Mouse (Mus musculus): ENCODE results near the gene Bace1. TPM values are rescaled to one million over a fixed set of nuclear protein-coding genes. Genes with fewer than 3 reads are reported as not detected.

Gene Bace1
- polyA plus RNA-seq, 1 experiment from 2014 or later = 31.1 TPM

DNA sequence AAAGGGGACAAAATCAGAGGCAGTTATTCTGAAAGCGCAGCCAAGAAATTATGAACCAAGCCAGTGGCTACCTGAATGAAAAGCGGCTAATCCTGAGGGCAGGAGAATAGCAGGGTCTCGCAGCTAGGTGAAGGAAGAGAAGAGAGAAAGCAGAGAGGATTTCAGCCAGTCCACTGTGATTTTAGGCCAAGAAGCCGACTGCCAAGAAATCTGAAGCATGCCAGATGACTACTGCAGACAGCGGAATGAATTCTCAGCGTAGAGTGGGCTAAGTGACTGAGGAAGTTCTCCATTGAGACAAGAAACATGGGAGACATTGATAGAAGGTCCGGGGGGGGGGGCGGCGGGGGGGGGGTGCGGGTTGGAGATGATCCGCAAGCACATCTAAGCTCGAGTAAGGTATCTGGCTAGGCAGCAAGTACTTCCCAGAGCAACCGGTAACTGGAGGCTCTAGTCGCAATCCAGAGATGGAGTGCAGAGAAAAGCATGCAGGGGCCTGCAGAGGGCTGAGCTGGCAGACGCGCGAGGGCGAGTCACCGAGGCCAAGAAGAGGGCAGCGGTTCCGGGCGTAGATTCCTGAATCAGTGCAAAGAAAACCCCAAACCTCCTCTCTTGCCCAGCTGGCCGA, 10.6 kb upstream of the Bace1 start:
- peak overlapping the region; percentile 66 for H3K4me2 ChIP-seq (replicated peaks; ENCODE audit: low read depth, low read length)
- DNase-seq (ENCODE audit: low spot score) = peak; percentile 15
- H3K4me1 ChIP-seq (replicated peaks; ENCODE audit: control insufficient read depth, insufficient read depth, low read length) = 0 out of 2 replicates have a peak, but pooled peaks cover 2% of the 10 kb centered on the region
- ATAC-seq (ENCODE audit: low FRiP score) = peak; percentile 62
- no peaks in the 10 kb centered on the region for H3K9me3 ChIP-seq (ENCODE audit: control insufficient read depth, low read length)
- H3K36me3 ChIP-seq (ENCODE audit: control insufficient read depth, insufficient read depth, low read length) = no peaks in the 10 kb centered on the region
- WGBS = 7% methylated on average over 23 of the region's 23 CpGs
- peak overlapping the region; percentile 73 for H3K9ac ChIP-seq (ENCODE audit: low read depth, low read length)
- H3K27ac ChIP-seq (ENCODE audit: low read depth, low read length) = peak overlapping the region; percentile 42; the same call in 1 of the 2 replicates
- H3K27me3 ChIP-seq (ENCODE audit: control insufficient read depth, insufficient read depth, low read length) = no peaks in the 10 kb centered on the region
- peak overlapping the region; percentile 79 for H3K4me3 ChIP-seq (ENCODE audit: low read depth, low read length)

DNA sequence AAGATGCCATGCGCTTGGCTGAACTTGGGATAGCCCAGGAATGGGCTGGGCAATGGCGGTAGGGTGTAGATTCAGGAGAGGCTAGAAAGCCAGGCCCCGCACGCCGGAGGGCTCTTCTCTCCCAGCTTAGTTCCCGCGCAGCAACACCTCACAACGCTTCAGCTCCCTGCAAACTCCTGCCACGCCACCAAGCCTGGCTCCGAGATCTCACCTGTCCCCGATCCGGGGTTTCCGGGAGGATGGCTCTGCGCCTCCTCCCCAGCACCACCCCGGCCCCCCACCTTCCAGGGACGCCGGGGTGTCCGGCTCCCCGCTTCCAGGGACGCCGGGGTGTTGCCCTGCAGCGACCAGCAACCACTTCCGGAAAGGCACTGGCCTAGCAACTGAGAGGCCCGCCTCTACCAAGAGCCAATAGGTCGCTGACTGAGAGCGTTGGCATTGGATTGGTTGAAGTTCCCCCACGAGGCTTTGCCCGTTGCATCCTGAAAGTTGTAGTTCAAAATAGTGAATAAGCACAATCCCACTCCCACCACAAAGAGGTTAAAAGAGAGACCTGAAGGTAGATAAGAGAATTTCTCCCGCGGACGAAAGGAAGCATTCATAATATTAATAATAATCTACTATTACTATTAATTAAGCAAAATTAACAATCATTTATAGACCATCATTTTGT, 10.0 kb upstream of the Bace1 start, which contains the start of gene Cep164:
Gene Cep164, minus strand, starts transcription at position 401 of the 673 bp plus-strand sequence.
- ATAC-seq (ENCODE audit: low FRiP score) (peak; percentile 97), DNase-seq (ENCODE audit: low spot score) (peak; percentile 86)
- H3K4me3 ChIP-seq (ENCODE audit: low read depth, low read length) = peak within 1 kb of the TSS; percentile 79
- H3K4me2 ChIP-seq (replicated peaks; ENCODE audit: low read depth, low read length) = peak within 1 kb of the TSS; percentile 66
- H3K9me3 ChIP-seq (ENCODE audit: control insufficient read depth, low read length) = no peaks in the 10 kb centered on the region
- WGBS = under 1% methylated on average over 31 of the region's 31 CpGs
- no peaks in the 10 kb centered on the region for H3K36me3 ChIP-seq (ENCODE audit: control insufficient read depth, insufficient read depth, low read length)
- peak within 1 kb of the TSS; percentile 42; the same call in 1 of the 2 replicates for H3K27ac ChIP-seq (ENCODE audit: low read depth, low read length)
- H3K9ac ChIP-seq (ENCODE audit: low read depth, low read length) = peak within 1 kb of the TSS; percentile 73
- 0 out of 2 replicates have a peak, but pooled peaks cover 2% of the 10 kb centered on the region for H3K4me1 ChIP-seq (replicated peaks; ENCODE audit: control insufficient read depth, insufficient read depth, low read length)
- no peaks in the 10 kb centered on the region for H3K27me3 ChIP-seq (ENCODE audit: control insufficient read depth, insufficient read depth, low read length)

DNA sequence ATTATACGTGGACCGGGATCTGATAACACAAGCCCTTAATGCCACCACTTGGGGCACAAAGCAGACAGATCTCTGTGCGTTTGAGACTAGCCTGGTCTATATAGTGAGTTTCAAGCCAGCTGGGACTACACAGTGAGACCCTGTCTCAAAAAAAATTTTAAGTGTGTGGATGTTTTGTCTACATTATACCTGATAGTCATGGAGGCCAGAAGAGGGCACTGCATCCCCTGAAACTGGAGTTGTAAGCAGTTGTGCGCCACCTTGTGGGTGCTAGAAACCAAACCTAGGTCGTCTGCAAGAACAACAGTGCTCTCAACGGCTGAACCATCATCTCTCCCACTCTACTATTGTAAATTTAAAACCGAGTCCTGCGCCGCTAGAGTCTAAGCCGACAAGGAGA, 9.3 kb upstream of the Bace1 start:
- no peak overlapping the region for H3K27ac ChIP-seq (ENCODE audit: low read depth, low read length)
- H3K4me3 ChIP-seq (ENCODE audit: low read depth, low read length) = 0 out of 2 replicates have a peak overlapping the region, but pooled peaks have one; percentile 79
- ATAC-seq (ENCODE audit: low FRiP score) = peak; percentile 51; the same call in 1 of the 2 replicates
- H3K4me2 ChIP-seq (replicated peaks; ENCODE audit: low read depth, low read length) = peak overlapping the region; percentile 66
- peak; percentile 88 for DNase-seq (ENCODE audit: low spot score)
- H3K36me3 ChIP-seq (ENCODE audit: control insufficient read depth, insufficient read depth, low read length) = no peaks in the 10 kb centered on the region
- 32% methylated on average over 10 of the region's 10 CpGs for WGBS
- no peaks in the 10 kb centered on the region for H3K9me3 ChIP-seq (ENCODE audit: control insufficient read depth, low read length)
- H3K4me1 ChIP-seq (replicated peaks; ENCODE audit: control insufficient read depth, insufficient read depth, low read length) = 0 out of 2 replicates have a peak, but pooled peaks cover 2% of the 10 kb centered on the region
- H3K9ac ChIP-seq (ENCODE audit: low read depth, low read length) = no peak overlapping the region
- no peaks in the 10 kb centered on the region for H3K27me3 ChIP-seq (ENCODE audit: control insufficient read depth, insufficient read depth, low read length)

DNA sequence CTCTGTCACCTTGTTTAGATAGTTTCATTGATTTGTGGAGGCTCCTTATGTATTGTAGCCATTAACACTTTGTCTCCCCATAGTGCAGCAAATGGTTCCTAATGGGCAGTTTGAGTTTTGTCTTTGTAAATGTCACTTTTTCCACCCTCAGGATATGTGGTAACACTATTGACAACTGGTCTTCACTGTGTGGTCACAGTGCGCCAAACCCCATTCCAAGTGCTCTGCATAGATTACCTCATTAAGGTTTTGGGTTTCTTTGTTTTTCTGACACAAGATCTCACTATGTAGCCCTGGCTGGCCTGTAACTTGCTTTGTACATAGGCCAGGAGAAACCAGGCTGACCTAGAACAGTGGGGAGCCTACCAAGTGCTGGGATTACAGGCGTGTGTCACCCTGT, 5.5 kb upstream of the Bace1 start:
- Histone ChIP-seq H3K36me3 (ENCODE audit: control insufficient read depth, insufficient read depth, low read length) (no peaks in the 10 kb centered on the region), H3K4me1 (replicated peaks; ENCODE audit: control insufficient read depth, insufficient read depth, low read length) (no peaks in the 10 kb centered on the region), H3K4me3 (ENCODE audit: low read depth, low read length) (no peak overlapping the region), H3K27ac (ENCODE audit: low read depth, low read length) (no peak overlapping the region), H3K9me3 (ENCODE audit: control insufficient read depth, low read length) (no peaks in the 10 kb centered on the region), H3K4me2 (replicated peaks; ENCODE audit: low read depth, low read length) (no peak overlapping the region), H3K9ac (ENCODE audit: low read depth, low read length) (no peak overlapping the region), H3K27me3 (ENCODE audit: control insufficient read depth, insufficient read depth, low read length) (no peaks in the 10 kb centered on the region)
- 91% methylated on average over 2 of the region's 2 CpGs for WGBS
- DNase-seq (ENCODE audit: low spot score) (no peak), ATAC-seq (ENCODE audit: low FRiP score) (no peak)

DNA sequence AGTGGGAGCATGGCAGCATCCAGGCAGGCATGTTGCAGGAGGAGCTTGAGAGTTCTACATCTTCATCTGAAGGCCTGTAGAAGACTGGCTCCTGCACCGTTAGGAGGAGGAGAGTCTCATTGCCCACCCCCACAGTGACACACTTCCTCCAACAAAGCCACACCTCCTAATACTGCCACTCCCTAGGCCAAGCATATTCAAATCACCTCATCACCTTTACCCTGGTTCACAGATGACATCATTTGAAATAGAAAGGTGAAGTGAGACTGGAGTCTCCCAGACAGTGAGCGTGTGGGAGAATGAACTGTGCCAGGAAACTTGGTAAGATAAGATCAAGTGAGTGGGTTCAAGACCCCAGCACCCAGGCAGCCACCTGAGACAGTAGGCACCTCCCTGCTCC, 4.9 kb upstream of the Bace1 start:
- no peak overlapping the region for H3K9ac ChIP-seq (ENCODE audit: low read depth, low read length)
- no peaks in the 10 kb centered on the region for H3K4me1 ChIP-seq (replicated peaks; ENCODE audit: control insufficient read depth, insufficient read depth, low read length)
- DNase-seq (ENCODE audit: low spot score) (no peak), ATAC-seq (ENCODE audit: low FRiP score) (no peak)
- no peaks in the 10 kb centered on the region for H3K36me3 ChIP-seq (ENCODE audit: control insufficient read depth, insufficient read depth, low read length)
- no peak overlapping the region for H3K4me3 ChIP-seq (ENCODE audit: low read depth, low read length)
- H3K27ac ChIP-seq (ENCODE audit: low read depth, low read length) = no peak overlapping the region
- H3K9me3 ChIP-seq (ENCODE audit: control insufficient read depth, low read length) = no peaks in the 10 kb centered on the region
- WGBS = 74% methylated on average over 2 of the region's 2 CpGs
- H3K27me3 ChIP-seq (ENCODE audit: control insufficient read depth, insufficient read depth, low read length) = no peaks in the 10 kb centered on the region
- no peak overlapping the region for H3K4me2 ChIP-seq (replicated peaks; ENCODE audit: low read depth, low read length)

DNA sequence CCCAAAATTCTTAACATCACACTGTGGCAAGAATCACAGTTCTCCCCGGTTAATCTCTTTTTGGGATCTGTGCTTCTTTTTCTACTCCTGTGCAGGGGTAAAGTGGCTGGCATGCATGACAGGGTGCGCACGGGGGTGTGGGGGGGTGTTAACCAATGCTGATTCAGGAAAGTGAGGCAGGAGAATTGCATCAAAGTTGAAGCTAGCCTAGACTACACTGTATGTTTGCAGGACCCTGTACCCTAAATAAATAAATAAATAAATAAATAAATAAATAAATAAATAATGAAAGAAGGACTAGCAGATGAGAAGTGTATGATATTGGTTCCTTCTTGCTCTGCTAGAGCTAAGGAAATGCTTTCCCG, 329 bp upstream of the Bace1 start:
- Histone ChIP-seq H3K4me2 (replicated peaks; ENCODE audit: low read depth, low read length) (no peak overlapping the region; the same call in 1 of the 2 replicates), H3K9ac (ENCODE audit: low read depth, low read length) (no peak overlapping the region; the same call in 1 of the 2 replicates), H3K9me3 (ENCODE audit: control insufficient read depth, low read length) (no peaks in the 10 kb centered on the region), H3K4me3 (ENCODE audit: low read depth, low read length) (no peak overlapping the region), H3K27ac (ENCODE audit: low read depth, low read length) (no peak overlapping the region), H3K4me1 (replicated peaks; ENCODE audit: control insufficient read depth, insufficient read depth, low read length) (peaks cover 3% of the 10 kb centered on the region; the same call in 1 of the 2 replicates), H3K27me3 (ENCODE audit: control insufficient read depth, insufficient read depth, low read length) (no peaks in the 10 kb centered on the region), H3K36me3 (ENCODE audit: control insufficient read depth, insufficient read depth, low read length) (no peaks in the 10 kb centered on the region)
- no peak for DNase-seq (ENCODE audit: low spot score)
- ATAC-seq (ENCODE audit: low FRiP score) = peak; percentile 62
- 25% methylated on average over 4 of the region's 4 CpGs for WGBS

DNA sequence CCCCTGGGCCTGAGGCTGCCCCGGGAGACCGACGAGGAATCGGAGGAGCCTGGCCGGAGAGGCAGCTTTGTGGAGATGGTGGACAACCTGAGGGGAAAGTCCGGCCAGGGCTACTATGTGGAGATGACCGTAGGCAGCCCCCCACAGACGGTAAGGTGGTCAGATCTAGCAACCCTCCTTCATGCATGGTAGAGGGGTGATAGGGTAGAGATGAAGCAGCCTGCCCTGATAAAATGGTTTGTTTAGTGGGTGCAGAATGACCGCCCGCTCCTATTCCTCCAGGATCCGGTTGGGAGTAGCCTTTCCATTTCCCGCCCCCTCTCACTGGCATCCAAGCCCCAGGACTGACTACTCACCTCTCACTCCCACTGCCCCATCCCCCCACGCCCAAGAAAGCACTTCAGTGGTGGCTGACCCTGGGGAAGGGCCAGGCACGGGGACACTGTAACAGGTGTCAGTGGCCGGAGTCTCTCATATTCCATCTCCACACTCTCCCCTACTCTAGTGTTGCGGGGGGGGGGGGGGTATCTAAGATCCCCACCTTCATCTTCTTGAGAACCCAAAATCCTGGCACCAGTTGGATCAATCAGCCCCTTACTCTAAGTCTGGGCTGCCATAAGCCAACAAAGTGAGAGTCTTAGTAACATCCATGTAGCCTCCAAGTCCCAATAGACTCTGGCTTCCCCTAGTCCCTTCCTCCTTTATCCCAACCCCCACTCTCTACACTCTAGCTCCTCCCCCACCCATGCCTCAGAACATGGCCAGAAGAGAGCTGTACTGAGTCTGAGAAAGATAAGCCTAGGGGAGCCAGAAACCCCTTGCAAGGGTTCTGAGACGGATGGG, 980 bp downstream of the Bace1 start:
- Histone ChIP-seq H3K9me3 (ENCODE audit: control insufficient read depth, low read length) (no peaks in the 10 kb centered on the region), H3K4me1 (replicated peaks; ENCODE audit: control insufficient read depth, insufficient read depth, low read length) (peaks cover 3% of the 10 kb centered on the region; the same call in 1 of the 2 replicates), H3K9ac (ENCODE audit: low read depth, low read length) (peak overlapping the region; percentile 83), H3K36me3 (ENCODE audit: control insufficient read depth, insufficient read depth, low read length) (no peaks in the 10 kb centered on the region), H3K4me3 (ENCODE audit: low read depth, low read length) (peak overlapping the region; percentile 86), H3K4me2 (replicated peaks; ENCODE audit: low read depth, low read length) (peak overlapping the region; percentile 95), H3K27ac (ENCODE audit: low read depth, low read length) (peak overlapping the region; percentile 74; the same call in 1 of the 2 replicates), H3K27me3 (ENCODE audit: control insufficient read depth, insufficient read depth, low read length) (no peaks in the 10 kb centered on the region)
- DNase-seq (ENCODE audit: low spot score) (no peak), ATAC-seq (ENCODE audit: low FRiP score) (peak; percentile 33; the same call in 1 of the 2 replicates)
- WGBS = 15% methylated on average over 17 of the region's 17 CpGs

DNA sequence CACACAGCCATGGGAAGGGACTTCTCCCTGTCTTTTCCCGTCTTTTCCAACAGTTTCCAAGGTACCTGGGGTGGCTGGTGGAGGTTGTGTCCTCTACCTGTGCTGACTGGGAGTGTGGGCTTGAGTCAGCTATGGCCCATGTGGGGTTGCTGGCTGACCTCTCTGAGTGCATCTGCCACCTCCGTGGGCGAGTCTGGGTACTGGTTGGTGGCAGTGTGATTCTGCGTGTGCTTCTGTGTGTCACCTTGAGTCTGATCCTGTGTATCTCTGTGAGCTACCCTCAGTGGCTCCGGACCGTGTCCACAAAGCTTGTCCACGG, 1.6 kb downstream of the Bace1 start:
- Histone ChIP-seq H3K4me2 (replicated peaks; ENCODE audit: low read depth, low read length) (peak overlapping the region; percentile 95), H3K9ac (ENCODE audit: low read depth, low read length) (no peak overlapping the region; the same call in 1 of the 2 replicates), H3K9me3 (ENCODE audit: control insufficient read depth, low read length) (no peaks in the 10 kb centered on the region), H3K4me3 (ENCODE audit: low read depth, low read length) (peak overlapping the region; percentile 86; the same call in 1 of the 2 replicates), H3K27ac (ENCODE audit: low read depth, low read length) (no peak overlapping the region), H3K4me1 (replicated peaks; ENCODE audit: control insufficient read depth, insufficient read depth, low read length) (peaks cover 3% of the 10 kb centered on the region; the same call in 1 of the 2 replicates), H3K27me3 (ENCODE audit: control insufficient read depth, insufficient read depth, low read length) (no peaks in the 10 kb centered on the region), H3K36me3 (ENCODE audit: control insufficient read depth, insufficient read depth, low read length) (no peaks in the 10 kb centered on the region)
- ATAC-seq (ENCODE audit: low FRiP score) (no peak), DNase-seq (ENCODE audit: low spot score) (no peak)
- 84% methylated on average over 7 of the region's 7 CpGs for WGBS

All from hindbrain, embryonic 11.5 days (tissue).